Mouse (Mus musculus) small intestine, adult 2 months (tissue): ENCODE data around the gene Zg16. TPM values are rescaled to one million over a fixed set of nuclear protein-coding genes. Genes with fewer than 3 reads are reported as not detected.

Experiments
- H3K27ac ChIP-seq: fragments of 200-500 bp; 2 replicates; pipeline ENCODE4 v1.5.1; 2012; ENCODE audit warnings: low read depth, low read length, control low read depth, inconsistent platforms; ENCODE audit not compliant: insufficient read depth
- H3K27me3 ChIP-seq: fragments of 200-500 bp; 2 replicates; pipeline ENCODE4 v1.6.1; 2012; ENCODE audit warnings: mild to moderate bottlenecking, moderate library complexity, low read length, inconsistent platforms; ENCODE audit not compliant: control insufficient read depth, insufficient read depth
- H3K36me3 ChIP-seq: fragments of 200-500 bp; 2 replicates; pipeline ENCODE4 v1.6.1; 2012; ENCODE audit warnings: mild to moderate bottlenecking, low read length, control low read depth, inconsistent platforms; ENCODE audit not compliant: control insufficient read depth, insufficient read depth
- H3K4me1 ChIP-seq: fragments of 200-500 bp; 2 replicates; pipeline ENCODE4 v1.6.1; 2012; ENCODE audit warnings: low read length, inconsistent platforms, mixed read lengths; ENCODE audit not compliant: control insufficient read depth, insufficient read depth, insufficient read length
- H3K4me3 ChIP-seq: fragments of 200-500 bp; 2 replicates; pipeline ENCODE4 v1.5.1; 2012; ENCODE audit warnings: low read depth, mild to moderate bottlenecking, control low read depth, inconsistent platforms, low read length, moderate library complexity
- CTCF ChIP-seq: fragments of 200-500 bp; IDR thresholded peaks from 2 replicates; pipeline ENCODE4 v1.5.1; 2012; ENCODE audit warnings: low read depth, mild to moderate bottlenecking, control low read depth, inconsistent platforms, low read length, moderate library complexity, mixed read lengths; ENCODE audit not compliant: insufficient replicate concordance, insufficient read length; ENCODE audit errors: extremely low read depth
- POLR2A ChIP-seq: fragments of 200-500 bp; IDR thresholded peaks from 2 replicates; pipeline ENCODE4 v1.6.1; 2012; ENCODE audit warnings: low read depth, mild to moderate bottlenecking, control low read depth, inconsistent platforms, low read length, moderate library complexity
- WGBS: fragments of 180-500 bp; shearing (Covaris S2); methylation state at CpG from one replicate; pipeline ENCODE4 v1.1.7; 2018; 5-methylcytosine and 5-hydroxymethylcytosine counted together
- polyA plus RNA-seq: library from polyadenylated mRNA; depleted of rRNA; stranded (reverse); fragments of >200 nt; gene quantifications from 2 replicates; pipeline ENCODE4 v1.2.3, GENCODE M21; 2012

Gene Zg16
- polyA plus RNA-seq, 1 experiment, result 5,350 TPM

GRCm38 (mm10) chr7:127084794-127085193 lies 2.3 kb downstream of the Zg16 start:
- Histone ChIP-seq H3K4me3 (no peak overlapping the region), H3K27me3 (no peaks in the 10 kb centered on the region), H3K27ac (no peak overlapping the region), H3K36me3 (no peaks in the 10 kb centered on the region), H3K4me1 (peaks cover 10% of the 10 kb centered on the region)
- 45% methylated on average over 2 of the region's 2 CpGs for WGBS
- no peak for TF ChIP-seq CTCF
- TF ChIP-seq POLR2A, result no peak

DNA sequence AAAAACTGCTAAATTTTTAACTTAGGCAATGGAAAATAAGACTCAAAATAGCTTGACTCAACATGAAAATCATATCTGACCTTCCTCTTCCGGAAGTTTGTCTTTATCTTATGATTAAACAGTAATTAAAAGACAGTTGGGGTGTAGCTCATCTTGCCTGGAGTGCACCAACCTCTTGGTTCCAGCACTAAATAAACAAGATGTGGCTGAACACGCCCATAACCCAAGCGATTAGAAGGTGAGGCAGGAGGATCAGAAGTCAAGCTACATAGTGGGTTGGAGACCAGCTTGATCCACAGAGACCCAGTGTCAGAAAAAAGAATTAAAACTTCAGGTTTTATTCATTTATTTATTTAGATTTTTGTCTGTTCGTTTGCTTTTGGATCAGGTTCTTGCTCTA lies 3.4 kb downstream of the Zg16 start:
- no peak overlapping the region for H3K27ac ChIP-seq
- H3K4me3 ChIP-seq, result no peak overlapping the region
- TF ChIP-seq CTCF (no peak), POLR2A (no peak)
- 31% methylated on average over 4 of the region's 4 CpGs for WGBS
- peaks cover 2% of the 10 kb centered on the region; the same call in 1 of the 2 replicates for H3K4me1 ChIP-seq
- no peaks in the 10 kb centered on the region for H3K36me3 ChIP-seq
- no peaks in the 10 kb centered on the region for H3K27me3 ChIP-seq

DNA sequence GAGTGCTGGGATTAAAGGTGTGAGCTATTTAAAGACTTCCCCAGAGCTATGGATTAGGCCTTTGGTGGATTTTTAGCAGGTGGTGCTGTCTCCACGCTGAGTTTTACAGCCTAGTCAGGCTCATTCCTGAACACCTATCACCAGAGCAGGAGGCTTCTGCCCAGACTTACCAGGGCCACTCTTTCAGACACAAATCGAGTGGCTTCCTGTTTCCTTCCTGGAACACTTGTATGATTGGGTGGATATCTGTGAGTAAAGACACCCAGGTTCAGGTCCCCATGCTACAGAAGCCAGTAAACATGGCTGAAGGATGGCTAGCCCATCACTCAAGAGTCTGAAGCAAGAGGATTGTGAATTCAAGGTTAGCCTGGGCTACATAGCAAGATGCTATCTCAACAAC lies 4.1 kb downstream of the Zg16 start:
- TF ChIP-seq CTCF, result no peak
- no peak for TF ChIP-seq POLR2A
- H3K36me3 ChIP-seq, result no peaks in the 10 kb centered on the region
- no peaks in the 10 kb centered on the region for H3K27me3 ChIP-seq
- H3K27ac ChIP-seq, result no peak overlapping the region
- no peak overlapping the region for H3K4me3 ChIP-seq
- peaks cover 2% of the 10 kb centered on the region; the same call in 1 of the 2 replicates for H3K4me1 ChIP-seq
- 47% methylated on average over 2 of the region's 2 CpGs for WGBS

- no peaks in the 10 kb centered on the region for H3K27me3 ChIP-seq
- H3K4me1 ChIP-seq, result peaks cover 2% of the 10 kb centered on the region; the same call in 1 of the 2 replicates
- H3K27ac ChIP-seq, result no peak overlapping the region
- H3K4me3 ChIP-seq, result no peak overlapping the region
- no peaks in the 10 kb centered on the region for H3K36me3 ChIP-seq
- TF ChIP-seq POLR2A (no peak), CTCF (no peak)
- WGBS, result 83% methylated on average over 8 of the region's 8 CpGs
Measured at GRCm38 (mm10) chr7:127082271-127082670, 4.9 kb downstream of the Zg16 start.

- no peak overlapping the region for H3K4me3 ChIP-seq
- no peak overlapping the region for H3K27ac ChIP-seq
- TF ChIP-seq CTCF (no peak), POLR2A (no peak)
- 59% methylated on average over 3 of the region's 3 CpGs for WGBS
- no peaks in the 10 kb centered on the region for H3K27me3 ChIP-seq
- no peaks in the 10 kb centered on the region for H3K36me3 ChIP-seq
- no peaks in the 10 kb centered on the region; the same call in 1 of the 2 replicates for H3K4me1 ChIP-seq
Measured at GRCm38 (mm10) chr7:127080045-127080444, 7.1 kb downstream of the Zg16 start.

- Histone ChIP-seq H3K36me3 (no peaks in the 10 kb centered on the region), H3K27me3 (no peaks in the 10 kb centered on the region), H3K4me3 (no peak overlapping the region), H3K4me1 (no peaks in the 10 kb centered on the region), H3K27ac (no peak overlapping the region)
- 92% methylated on average over 3 of the region's 3 CpGs for WGBS
- TF ChIP-seq CTCF, result no peak
- no peak for TF ChIP-seq POLR2A
Measured at GRCm38 (mm10) chr7:127077692-127078091, 9.4 kb downstream of the Zg16 start.

- Histone ChIP-seq H3K27me3 (no peaks in the 10 kb centered on the region), H3K36me3 (no peaks in the 10 kb centered on the region), H3K4me1 (no peaks in the 10 kb centered on the region), H3K27ac (no peak overlapping the region), H3K4me3 (no peak overlapping the region)
- WGBS, result 72% methylated on average over 5 of the region's 5 CpGs
- TF ChIP-seq POLR2A, result no peak
- TF ChIP-seq CTCF, result no peak
Measured at GRCm38 (mm10) chr7:127076188-127076587, 10.9 kb downstream of the Zg16 start.

DNA sequence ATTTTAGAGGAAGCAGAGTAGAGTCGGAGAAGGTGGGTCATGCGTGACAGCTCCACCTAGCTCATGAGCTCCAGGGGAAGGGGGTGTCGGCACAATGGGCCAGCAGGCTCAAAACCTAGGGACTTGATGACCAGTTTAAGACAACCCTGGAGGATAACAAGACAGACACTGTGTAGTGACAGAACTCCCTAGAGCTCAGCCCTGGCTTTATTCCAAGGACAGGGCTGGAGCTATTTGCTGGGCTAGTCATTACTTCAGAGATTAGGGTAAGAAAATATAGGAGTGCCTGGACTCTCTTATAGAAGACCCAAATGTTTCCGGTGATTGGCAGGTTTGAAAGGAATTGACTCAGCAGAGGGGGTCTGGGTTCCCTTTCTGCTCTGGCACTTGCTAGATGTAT lies 13.9 kb downstream of the Zg16 start:
- 63% methylated on average over 4 of the region's 4 CpGs for WGBS
- TF ChIP-seq POLR2A (no peak), CTCF (no peak)
- no peaks in the 10 kb centered on the region for H3K27me3 ChIP-seq
- no peaks in the 10 kb centered on the region; the same call in 1 of the 2 replicates for H3K4me1 ChIP-seq
- H3K4me3 ChIP-seq, result no peak overlapping the region
- no peaks in the 10 kb centered on the region for H3K36me3 ChIP-seq
- H3K27ac ChIP-seq, result no peak overlapping the region
